Mouse (Mus musculus) embryo, embryonic 10.5 days (tissue): ENCODE measurements around the gene Mtap.

ENCODE experiments used
- DNase-seq: peaks from one replicate; pipeline ENCODE4 v3.0.0-alpha.2; 2015; ENCODE audit warnings: low spot score

Gene Mtap

GRCm38 (mm10) chr4:89212178-89212577 lies 75.3 kb downstream of the Mtap start:
- no peak for DNase-seq
